Mouse (Mus musculus) lung, postnatal 0 days (tissue): ENCODE results near the gene Ppp1r1b.

Experiments used
- CTCF ChIP-seq: IDR thresholded peaks from 2 replicates; pipeline ENCODE4 v1.5.1; 2016; ENCODE audit warnings: antibody characterized with exemption, mild to moderate bottlenecking
- EP300 ChIP-seq: IDR thresholded peaks from 2 replicates; pipeline ENCODE4 v1.6.1; 2016; ENCODE audit warnings: antibody characterized with exemption, mild to moderate bottlenecking, control low read depth

- TF ChIP-seq EP300 (no peak), CTCF (no peak)
Observed at GRCm38 (mm10) chr11:98326741-98327135, 21.5 kb upstream of the Ppp1r1b start.
